Mouse (Mus musculus): ENCODE measurements at regions not wholly inside any gene's neighbourhood (a gene's known extent, or its start where the extent isn't known, plus 50 kb on each side); places are given as distances from the start of the nearest gene placed in this dataset.

DNA sequence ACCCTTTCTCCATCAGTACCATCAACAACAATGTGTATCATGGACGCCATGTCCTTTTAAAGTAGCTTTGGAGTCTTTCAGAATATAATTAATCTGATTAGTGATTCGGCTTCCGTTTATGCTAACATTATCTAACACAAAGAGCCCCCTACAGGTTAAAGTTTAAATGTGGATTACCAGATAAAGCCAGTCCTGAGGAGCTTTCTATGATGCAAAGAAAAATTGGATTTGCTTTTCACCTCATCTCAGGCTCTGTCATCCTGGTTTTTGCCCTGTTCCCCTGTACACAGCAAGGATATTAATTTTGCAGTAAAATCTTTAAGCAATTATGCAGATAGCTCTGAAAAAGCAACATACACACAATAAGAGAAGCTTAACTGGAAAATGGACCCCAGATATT is 412.7 kb upstream of the Tbc1d2b start:
- no peak overlapping the region for H3K4me2 ChIP-seq

DNA sequence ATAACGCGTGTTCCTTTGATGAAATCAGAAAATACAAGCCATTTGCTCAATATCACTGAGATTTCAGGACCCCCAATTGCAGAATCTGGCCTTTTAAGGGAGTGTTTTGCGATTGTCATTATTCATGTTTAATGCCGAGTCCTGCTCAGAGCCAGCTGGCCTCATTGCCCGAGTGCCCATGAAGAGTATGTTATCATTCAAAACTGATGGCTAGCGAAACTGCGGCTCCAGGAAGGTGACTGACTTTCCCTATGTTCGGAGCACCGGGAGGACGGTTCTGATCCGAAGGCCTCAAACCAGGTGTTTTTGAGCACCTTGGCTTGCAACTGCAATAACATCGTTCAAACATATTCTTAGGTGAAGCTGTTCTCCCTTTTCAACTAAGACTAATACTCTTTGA is 419.5 kb upstream of the Tbc1d2b start:
- WGBS = 55% methylated on average over 12 of the region's 12 CpGs
- Histone ChIP-seq H3K4me3 (no peak overlapping the region), H3K36me3 (no peaks in the 10 kb centered on the region), H3K27ac (replicated peaks) (no peak overlapping the region), H3K4me1 (replicated peaks) (no peaks in the 10 kb centered on the region), H3K9ac (no peak overlapping the region), H3K9me3 (no peaks in the 10 kb centered on the region), H3K4me2 (peak overlapping the region; percentile 27), H3K27me3 (no peaks in the 10 kb centered on the region)
- ATAC-seq (ENCODE audit: low FRiP score, low read depth) = no peak

More for the DNA sequence above, 412.7 kb upstream of the Tbc1d2b start:
- no peak for ATAC-seq (ENCODE audit: low FRiP score, low read depth)
- Histone ChIP-seq H3K4me3 (no peak overlapping the region), H3K27me3 (no peaks in the 10 kb centered on the region), H3K36me3 (no peaks in the 10 kb centered on the region), H3K27ac (replicated peaks) (no peak overlapping the region), H3K4me1 (replicated peaks) (no peaks in the 10 kb centered on the region), H3K9me3 (no peaks in the 10 kb centered on the region), H3K9ac (no peak overlapping the region)
- 19% methylated on average over 3 of the region's 3 CpGs for WGBS

DNA sequence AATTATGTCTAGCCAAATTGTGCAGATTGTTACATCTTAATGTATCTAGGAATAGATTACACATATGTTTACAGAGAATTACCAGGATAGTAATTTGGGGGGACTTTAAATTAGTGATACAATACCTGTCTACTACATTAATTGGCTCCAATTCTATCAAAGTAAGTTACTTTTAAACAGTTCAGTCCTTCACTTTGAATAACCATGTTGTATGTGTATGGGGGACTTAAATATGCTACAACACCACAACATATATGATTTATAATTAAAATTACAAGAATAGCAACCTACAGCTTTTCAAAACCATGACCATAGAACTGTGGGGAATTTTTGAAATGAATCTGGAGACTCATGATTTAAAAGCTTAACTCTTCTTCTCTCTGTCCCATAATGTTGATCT is 420.5 kb upstream of the Tbc1d2b start:
- Histone ChIP-seq H3K4me2 (no peak overlapping the region), H3K36me3 (no peaks in the 10 kb centered on the region), H3K27ac (replicated peaks) (no peak overlapping the region), H3K27me3 (0 out of 2 replicates have a peak, but pooled peaks cover 3% of the 10 kb centered on the region), H3K9me3 (no peaks in the 10 kb centered on the region), H3K4me3 (no peak overlapping the region), H3K4me1 (replicated peaks) (no peaks in the 10 kb centered on the region), H3K9ac (no peak overlapping the region)
- no peak for ATAC-seq (ENCODE audit: low FRiP score, low read depth)

DNA sequence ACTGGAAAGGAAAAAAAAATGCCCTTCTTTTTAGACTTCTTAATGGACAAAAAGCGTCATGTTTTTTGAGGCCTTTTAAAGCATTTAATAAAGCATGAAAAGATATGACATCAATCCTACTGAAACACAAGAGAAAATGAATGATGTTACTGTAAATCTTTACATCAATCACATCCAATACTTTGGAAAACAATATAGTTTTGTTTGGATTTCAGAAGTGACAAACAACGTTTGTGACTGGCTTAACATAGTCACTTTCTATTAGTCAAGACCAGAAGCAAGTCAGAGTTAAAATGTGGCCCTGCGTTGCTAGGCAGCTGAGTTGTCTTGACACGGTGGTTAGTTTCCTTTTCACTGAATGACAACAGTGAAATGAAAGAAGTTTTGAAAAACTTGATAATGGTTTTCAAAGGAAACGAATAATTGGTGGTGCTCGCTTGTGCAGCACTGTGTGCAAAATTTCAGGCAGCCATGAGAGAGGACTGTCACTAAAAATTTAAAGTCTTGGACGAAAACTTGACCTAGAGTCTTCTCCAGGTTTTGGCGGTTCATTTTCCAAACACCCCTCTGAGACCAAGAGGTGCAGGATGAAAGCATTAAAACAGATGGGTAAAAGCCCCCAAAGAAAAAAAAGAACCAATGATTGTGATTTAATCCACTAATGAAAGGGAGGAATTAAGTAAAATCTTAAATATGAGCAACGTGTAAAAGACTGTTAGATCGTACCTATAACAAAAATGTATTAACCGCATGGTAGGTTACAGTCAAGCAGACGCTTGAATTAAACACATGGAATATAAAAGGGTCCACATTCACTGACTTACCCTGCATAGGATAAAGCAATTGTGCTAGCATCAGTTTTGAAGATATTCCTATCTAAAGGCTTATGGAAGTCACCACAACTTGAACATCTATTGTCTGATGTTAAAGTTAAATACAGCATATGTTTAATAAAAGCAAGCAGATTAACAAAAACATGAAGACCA is 421.4 kb upstream of the Tbc1d2b start:
- Histone ChIP-seq H3K4me1 (replicated peaks) (no peaks in the 10 kb centered on the region), H3K27me3 (0 out of 2 replicates have a peak, but pooled peaks cover 3% of the 10 kb centered on the region), H3K4me3 (no peak overlapping the region), H3K9me3 (no peaks in the 10 kb centered on the region), H3K36me3 (no peaks in the 10 kb centered on the region), H3K9ac (no peak overlapping the region), H3K4me2 (peak overlapping the region; percentile 26), H3K27ac (replicated peaks) (peak overlapping the region; percentile 79)
- 33% methylated on average over 12 of the region's 12 CpGs for WGBS
- 0 out of 2 replicates have a peak, but pooled peaks have one; percentile 40 for ATAC-seq (ENCODE audit: low FRiP score, low read depth)

DNA sequence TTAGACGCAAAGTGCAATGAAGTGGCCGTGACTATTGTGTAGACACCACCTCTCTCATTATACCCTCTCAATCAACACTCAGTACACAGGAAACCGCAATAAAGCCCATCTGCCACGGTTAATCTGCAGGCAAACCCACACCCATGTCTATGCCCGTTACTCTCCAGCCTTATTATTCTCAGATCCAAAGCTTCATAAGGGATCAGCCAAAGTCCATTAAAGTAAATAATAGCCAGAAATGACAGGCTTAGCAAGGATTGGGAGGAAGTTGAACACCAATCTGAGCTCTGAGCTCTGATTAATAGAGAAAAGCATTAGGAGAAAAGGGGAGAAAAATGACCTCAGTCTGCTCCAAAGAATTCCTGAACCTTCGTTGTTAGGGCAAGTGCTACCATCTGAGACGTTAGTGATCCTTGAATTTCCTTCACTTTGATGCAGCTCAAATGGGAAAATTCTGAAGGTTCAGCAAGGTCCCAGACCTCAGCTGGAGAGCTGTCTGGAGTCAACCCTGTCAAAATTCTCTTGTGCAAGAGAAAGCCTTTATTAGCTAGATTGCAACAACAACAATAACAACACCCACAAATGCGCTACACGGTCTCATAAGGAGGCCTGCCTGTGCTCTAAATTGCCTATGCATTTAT is 422.5 kb upstream of the Tbc1d2b start:
- whole genome bisulfite sequencing = 13% methylated on average over 9 of the region's 9 CpGs
- H3K9me3 ChIP-seq = no peaks in the 10 kb centered on the region
- H3K9ac ChIP-seq = no peak overlapping the region
- no peaks in the 10 kb centered on the region for H3K36me3 ChIP-seq
- H3K4me2 ChIP-seq = peak overlapping the region; percentile 26
- H3K27ac ChIP-seq (replicated peaks) = peak overlapping the region; percentile 79
- H3K27me3 ChIP-seq = 0 out of 2 replicates have a peak, but pooled peaks cover 8% of the 10 kb centered on the region
- peak; percentile 87 for ATAC-seq (ENCODE audit: low FRiP score, low read depth)
- H3K4me3 ChIP-seq = no peak overlapping the region
- no peaks in the 10 kb centered on the region for H3K4me1 ChIP-seq (replicated peaks)

DNA sequence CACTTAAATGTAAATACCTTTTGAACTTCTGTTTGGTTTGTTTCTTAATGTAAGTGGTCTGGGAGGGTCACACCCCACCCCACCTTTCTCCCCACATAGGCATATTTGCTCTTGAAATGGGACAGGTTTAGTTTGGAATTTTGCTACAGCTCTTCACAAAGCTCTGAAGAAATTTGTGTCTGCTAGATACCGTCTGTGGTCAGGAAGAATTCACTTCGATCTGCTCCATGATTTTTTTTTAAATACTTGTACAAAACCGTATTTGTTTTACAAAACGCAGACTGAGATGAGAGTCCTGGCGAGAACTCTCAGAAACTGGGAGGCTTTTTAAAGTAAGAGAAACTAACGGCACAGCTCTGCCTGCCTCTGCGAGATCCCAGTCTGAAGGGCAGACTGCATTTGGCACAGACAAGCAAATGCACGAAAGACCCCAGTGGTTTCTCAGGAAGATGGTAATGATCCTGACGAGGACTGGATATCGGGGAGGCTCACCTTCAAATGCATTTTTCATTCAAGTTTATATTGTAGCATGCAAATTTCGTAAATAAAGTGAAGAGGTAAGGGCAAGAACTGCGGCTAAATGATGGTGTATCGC is 423.5 kb upstream of the Tbc1d2b start:
- Histone ChIP-seq H3K36me3 (no peaks in the 10 kb centered on the region), H3K9me3 (no peaks in the 10 kb centered on the region), H3K4me1 (replicated peaks) (no peaks in the 10 kb centered on the region), H3K27ac (replicated peaks) (peak overlapping the region; percentile 79), H3K27me3 (peaks cover 10% of the 10 kb centered on the region; the same call in 1 of the 2 replicates), H3K4me3 (no peak overlapping the region), H3K4me2 (peak overlapping the region; percentile 37), H3K9ac (peak overlapping the region; percentile 14; the same call in 1 of the 2 replicates)
- no peak for ATAC-seq (ENCODE audit: low FRiP score, low read depth)
- 32% methylated on average over 13 of the region's 13 CpGs for WGBS

- Histone ChIP-seq H3K4me1 (replicated peaks) (peaks cover 3% of the 10 kb centered on the region; the same call in 1 of the 2 replicates), H3K27ac (replicated peaks) (no peak overlapping the region), H3K9me3 (no peaks in the 10 kb centered on the region), H3K9ac (no peak overlapping the region), H3K4me2 (no peak overlapping the region), H3K27me3 (peaks cover 10% of the 10 kb centered on the region; the same call in 1 of the 2 replicates), H3K4me3 (no peak overlapping the region), H3K36me3 (no peaks in the 10 kb centered on the region)
- no peak for ATAC-seq (ENCODE audit: low FRiP score, low read depth)
- 72% methylated on average over 7 of the region's 7 CpGs for WGBS
Measured at GRCm38 (mm10) chr9:90695693-90696092, 425.1 kb upstream of the Tbc1d2b start.

DNA sequence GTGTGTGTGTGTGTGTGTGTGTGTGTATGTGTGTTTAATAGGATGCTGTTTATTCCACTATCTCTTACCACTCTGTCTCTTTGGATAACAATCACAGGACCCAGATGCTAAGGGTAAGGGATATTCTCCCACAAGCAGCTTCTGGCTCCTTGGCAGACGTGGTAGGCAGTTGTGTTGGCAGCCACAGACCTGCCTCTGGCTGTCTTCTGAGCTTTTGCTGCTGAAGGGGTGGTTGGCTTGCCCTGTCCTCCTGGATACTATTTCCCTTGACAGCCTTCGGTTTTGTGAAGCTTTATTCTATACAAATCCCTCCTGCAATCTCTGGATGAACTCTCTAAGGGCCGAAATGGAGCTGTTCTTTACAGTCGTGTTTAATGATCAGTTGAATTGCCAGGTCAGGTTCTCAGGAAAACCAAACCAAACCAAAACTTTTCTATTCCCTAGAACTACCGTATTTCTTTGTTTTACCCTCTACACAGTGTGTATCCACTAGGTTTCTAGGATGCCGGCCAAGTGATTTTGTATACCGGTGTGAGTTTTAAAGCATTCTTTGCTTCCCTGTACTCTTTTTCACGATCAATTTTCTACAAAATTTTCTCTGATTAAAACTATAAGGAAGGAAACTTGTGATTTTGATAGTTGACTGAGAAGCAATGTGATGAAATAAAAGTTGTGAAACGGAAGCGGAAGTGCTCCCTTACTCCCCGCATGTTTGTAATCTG is 426.8 kb upstream of the Tbc1d2b start:
- peak; percentile 63 for ATAC-seq (ENCODE audit: low FRiP score, low read depth)
- peak overlapping the region; percentile 76 for H3K27ac ChIP-seq (replicated peaks)

GRCm38 (mm10) chr9:90698439-90698838 is 427.8 kb upstream of the Tbc1d2b start:
- 70% methylated on average over 7 of the region's 7 CpGs for WGBS
- no peak overlapping the region for H3K4me2 ChIP-seq
- no peak for ATAC-seq (ENCODE audit: low FRiP score, low read depth)
- peaks cover 8% of the 10 kb centered on the region; the same call in 1 of the 2 replicates for H3K4me1 ChIP-seq (replicated peaks)
- H3K27me3 ChIP-seq = peaks cover 10% of the 10 kb centered on the region; the same call in 1 of the 2 replicates
- no peak overlapping the region for H3K4me3 ChIP-seq
- H3K27ac ChIP-seq (replicated peaks) = no peak overlapping the region
- H3K36me3 ChIP-seq = no peaks in the 10 kb centered on the region
- H3K9ac ChIP-seq = no peak overlapping the region
- H3K9me3 ChIP-seq = no peaks in the 10 kb centered on the region

More for the DNA sequence above, 426.8 kb upstream of the Tbc1d2b start:
- WGBS = 53% methylated on average over 11 of the region's 11 CpGs
- H3K4me3 ChIP-seq = no peak overlapping the region
- no peaks in the 10 kb centered on the region for H3K9me3 ChIP-seq
- peak overlapping the region; percentile 26 for H3K4me2 ChIP-seq
- H3K36me3 ChIP-seq = no peaks in the 10 kb centered on the region
- H3K4me1 ChIP-seq (replicated peaks) = peaks cover 8% of the 10 kb centered on the region; the same call in 1 of the 2 replicates
- H3K9ac ChIP-seq = no peak overlapping the region
- H3K27me3 ChIP-seq = peaks cover 10% of the 10 kb centered on the region; the same call in 1 of the 2 replicates

DNA sequence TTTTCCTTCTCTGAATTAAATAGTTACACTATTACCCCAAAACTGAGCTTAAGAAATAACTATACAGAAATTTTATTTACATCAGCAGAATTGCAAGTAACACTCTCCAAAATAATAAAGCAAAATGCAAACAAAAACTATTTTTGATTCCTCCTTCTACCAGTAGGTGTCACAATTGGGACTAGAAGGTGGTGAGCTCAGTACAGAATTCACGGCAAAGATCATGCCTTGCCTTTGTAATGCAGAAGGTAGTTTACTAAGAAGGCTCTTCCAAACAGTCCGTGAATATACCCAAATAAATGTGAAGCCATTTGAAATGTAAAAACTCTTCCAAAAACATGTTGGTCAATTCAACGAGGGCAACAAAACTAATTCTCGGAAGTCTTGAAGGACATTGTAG is 428.5 kb upstream of the Tbc1d2b start:
- no peak overlapping the region for H3K9ac ChIP-seq
- ATAC-seq (ENCODE audit: low FRiP score, low read depth) = no peak

More for the DNA sequence above, 428.5 kb upstream of the Tbc1d2b start:
- WGBS = 31% methylated on average over 4 of the region's 4 CpGs
- Histone ChIP-seq H3K9me3 (no peaks in the 10 kb centered on the region), H3K27ac (replicated peaks) (no peak overlapping the region), H3K4me1 (replicated peaks) (peaks cover 8% of the 10 kb centered on the region; the same call in 1 of the 2 replicates), H3K36me3 (no peaks in the 10 kb centered on the region), H3K27me3 (peaks cover 10% of the 10 kb centered on the region; the same call in 1 of the 2 replicates), H3K4me2 (0 out of 2 replicates have a peak overlapping the region, but pooled peaks have one; percentile 9), H3K4me3 (no peak overlapping the region)
